In genomic region chr17:66412155-66412970, GRCm38 (mm10) we compare ENCODE assay signal across 16 mouse cellular contexts. TPM values are rescaled to one million over a fixed set of nuclear protein-coding genes. Genes with fewer than 3 reads are reported as not detected.
DNase-seq lines count a peak whose midpoint lies in the region; ATAC-seq lines count a peak whose summit lies in the region.
"Had no signal": no experiment of that assay in that cellular context is flagged by ENCODE, and none has a peak within 500 bp of the region (broad histone marks: within the 10 kb centered on the region; RNA-seq: fewer than 3 reads in every experiment).

No protein-coding gene starts in this region.

- WGBS in neural tube, embryonic 15.5 days, result 24% methylated on average over 12 of the region's 12 CpGs
- 19% methylated on average over 12 of the region's 12 CpGs for WGBS in forebrain, embryonic 14.5 days
- 11% methylated on average over 12 of the region's 12 CpGs for WGBS in midbrain, embryonic 11.5 days

- H3K4me1 ChIP-seq in neural tube, embryonic 15.5 days, result peaks cover 37% of the 10 kb centered on the region
- peaks cover 26% of the 10 kb centered on the region for H3K4me1 ChIP-seq in forebrain, embryonic 14.5 days (ENCODE audit: control insufficient read depth, insufficient read depth, low read length)
- peaks cover 40% of the 10 kb centered on the region for H3K4me1 ChIP-seq in midbrain, embryonic 11.5 days (ENCODE audit: control insufficient read depth, insufficient read depth, low read length)
- H3K4me1 ChIP-seq: heart, embryonic 15.5 days had no signal

- peak; percentile 67 for DNase-seq in neural tube, embryonic 10.5 days (ENCODE audit: extremely low spot score, low spot score)
- peak; percentile 33 for DNase-seq in forebrain, embryonic 14.5 days (ENCODE audit: low spot score)
- DNase-seq in midbrain, embryonic 11.5 days (ENCODE audit: low spot score, missing footprints), result peak; percentile 95
- no peak for DNase-seq in ovary, postnatal 14 days (ENCODE audit: low spot score)
- DNase-seq in right cerebral cortex, adult 2 months (ENCODE audit: low spot score in 2 of 2), result no peak
- no peak for DNase-seq in urinary bladder, adult 18-20 months (ENCODE audit: low spot score in 2 of 2)
- DNase-seq: cerebellum, adult 11 months; gastrocnemius, postnatal 10 days; layer of hippocampus, postnatal 36 days; right cerebral cortex, postnatal 14 days had no signal

- H3K9me3 ChIP-seq in neural tube, embryonic 15.5 days (replicated peaks), result no peaks in the 10 kb centered on the region
- no peaks in the 10 kb centered on the region for H3K9me3 ChIP-seq in forebrain, embryonic 14.5 days (replicated peaks; ENCODE audit: control insufficient read depth, low read length)
- H3K9me3 ChIP-seq in midbrain, embryonic 11.5 days (ENCODE audit: control insufficient read depth, low read length), result no peaks in the 10 kb centered on the region
- H3K9me3 ChIP-seq: heart, embryonic 15.5 days; liver, embryonic 12.5 days had no signal

- no peak overlapping the region for H3K27ac ChIP-seq in neural tube, embryonic 15.5 days (replicated peaks)
- peak overlapping the region; percentile 23; the same call in 1 of the 2 replicates for H3K27ac ChIP-seq in forebrain, embryonic 14.5 days (ENCODE audit: low read depth, low read length)
- H3K27ac ChIP-seq in midbrain, embryonic 11.5 days (ENCODE audit: low read depth, low read length), result peak overlapping the region; percentile 87
- H3K27ac ChIP-seq: heart, embryonic 15.5 days; liver, embryonic 12.5 days; stomach, postnatal 0 days had no signal

- no peaks in the 10 kb centered on the region for H3K27me3 ChIP-seq in neural tube, embryonic 15.5 days (replicated peaks)
- H3K27me3 ChIP-seq in forebrain, embryonic 14.5 days (replicated peaks; ENCODE audit: control insufficient read depth, insufficient read depth, low read length), result no peaks in the 10 kb centered on the region
- H3K27me3 ChIP-seq in midbrain, embryonic 11.5 days (ENCODE audit: control insufficient read depth, insufficient read depth, low read length), result no peaks in the 10 kb centered on the region
- H3K27me3 ChIP-seq: heart, embryonic 15.5 days; liver, embryonic 12.5 days had no signal

- ATAC-seq in neural tube, embryonic 15.5 days (ENCODE audit: low FRiP score), result no peak
- ATAC-seq in forebrain, embryonic 14.5 days, result peak; percentile 24
- peak; percentile 87 for ATAC-seq in midbrain, embryonic 11.5 days (ENCODE audit: low FRiP score)
- ATAC-seq: intestine, embryonic 16.5 days; liver, embryonic 12.5 days had no signal

- H3K4me3 ChIP-seq in neural tube, embryonic 15.5 days (replicated peaks), result no peak overlapping the region
- H3K4me3 ChIP-seq in forebrain, embryonic 14.5 days (ENCODE audit: low read depth, low read length), result no peak overlapping the region
- H3K4me3 ChIP-seq in midbrain, embryonic 11.5 days (ENCODE audit: low read depth, low read length), result no peak overlapping the region
- H3K4me3 ChIP-seq: heart, embryonic 15.5 days; liver, embryonic 12.5 days; megakaryocyte, embryonic 14.5 days had no signal

- peaks cover 5% of the 10 kb centered on the region; the same call in 1 of the 2 replicates for H3K36me3 ChIP-seq in neural tube, embryonic 15.5 days
- peaks cover 4% of the 10 kb centered on the region; the same call in 1 of the 2 replicates for H3K36me3 ChIP-seq in forebrain, embryonic 14.5 days (ENCODE audit: control insufficient read depth, insufficient read depth, low read length)
- H3K36me3 ChIP-seq in midbrain, embryonic 11.5 days (ENCODE audit: control insufficient read depth, insufficient read depth, low read length), result peaks cover 2% of the 10 kb centered on the region
- H3K36me3 ChIP-seq: heart, embryonic 15.5 days; liver, embryonic 12.5 days had no signal

- H3K9ac ChIP-seq in neural tube, embryonic 15.5 days (replicated peaks), result no peak overlapping the region
- no peak overlapping the region for H3K9ac ChIP-seq in forebrain, embryonic 14.5 days (ENCODE audit: low read length)
- peak overlapping the region; percentile 24; the same call in 1 of the 2 replicates for H3K9ac ChIP-seq in midbrain, embryonic 11.5 days (ENCODE audit: low read length)
- H3K9ac ChIP-seq: heart, embryonic 15.5 days; liver, embryonic 12.5 days had no signal

- no peak overlapping the region for H3K4me2 ChIP-seq in neural tube, embryonic 15.5 days
- H3K4me2 ChIP-seq in forebrain, embryonic 14.5 days (ENCODE audit: low read length), result no peak overlapping the region
- peak overlapping the region; percentile 25 for H3K4me2 ChIP-seq in midbrain, embryonic 11.5 days
- H3K4me2 ChIP-seq: heart, embryonic 15.5 days; liver, embryonic 12.5 days had no signal

RNA-seq across cellular contexts. Expression of gene Mtcl1, which starts 37.2 kb away (rescaled TPM):
- polyA plus RNA-seq in neural tube, embryonic 15.5 days (2015; fragmentation: Nextera tagmentation; extraction: Ambion mirVana), result 26.5 and 27.7 TPM in 2 replicates
- 17.5 and 24.5 TPM in 2 replicates for polyA plus RNA-seq in forebrain, embryonic 14.5 days (2014; fragmentation: Nextera tagmentation; extraction: Ambion mirVana)
- polyA plus RNA-seq in midbrain, embryonic 11.5 days (2014; fragmentation: Nextera tagmentation; extraction: Ambion mirVana), result 43.5 and 47.3 TPM in 2 replicates

Comparison
In these comparisons a context has a peak if more than half of its experiments do, and no peak if none do; other contexts are left out.
1. DNase-seq: peak in neural tube, embryonic 10.5 days (single experiment), forebrain, embryonic 14.5 days (single experiment) and midbrain, embryonic 11.5 days (single experiment); none in ovary, postnatal 14 days (single experiment), right cerebral cortex, adult 2 months (0 of 2) and urinary bladder, adult 18-20 months (0 of 2).